Mouse (Mus musculus) embryonic facial prominence, embryonic 10.5 days (tissue): Measurements from ENCODE around the gene Prkce. TPM values are rescaled to one million over a fixed set of nuclear protein-coding genes. Genes with fewer than 3 reads are reported as not detected.

Source experiments
- DNase-seq: peaks from one replicate; pipeline ENCODE4 v3.0.0-alpha.2; 2017; ENCODE audit warnings: low spot score
- H3K27ac ChIP-seq: fragments of 300-500 bp; sonication (generic); replicated peaks from 2 replicates; pipeline ENCODE4 v1.5.1; 2016; ENCODE audit warnings: mild to moderate bottlenecking
- H3K27me3 ChIP-seq: fragments of 300-500 bp; sonication (generic); replicated peaks from 2 replicates; pipeline ENCODE4 v1.6.1; 2016; ENCODE audit warnings: low read depth, mild to moderate bottlenecking; ENCODE audit not compliant: poor library complexity, severe bottlenecking
- H3K36me3 ChIP-seq: fragments of 300-500 bp; sonication (generic); replicated peaks from 2 replicates; pipeline ENCODE4 v1.6.1; 2016; ENCODE audit warnings: mild to moderate bottlenecking, moderate library complexity
- H3K4me1 ChIP-seq: fragments of 300-500 bp; sonication (generic); 2 replicates; pipeline ENCODE4 v1.6.1; 2016
- H3K4me3 ChIP-seq: fragments of 300-500 bp; sonication (generic); 2 replicates; pipeline ENCODE4 v1.5.1; 2016; ENCODE audit warnings: mild to moderate bottlenecking, moderate library complexity
- H3K9me3 ChIP-seq: fragments of 300-500 bp; sonication (generic); 2 replicates; pipeline ENCODE4 v1.6.1; 2016; ENCODE audit warnings: mild to moderate bottlenecking
- WGBS: fragments of 180-500 bp; shearing (Covaris S2); methylation state at CpG from one replicate; pipeline ENCODE4 v1.1.7; 2016; 5-methylcytosine and 5-hydroxymethylcytosine counted together
- polyA plus RNA-seq: library from polyadenylated mRNA; unstranded; fragments of >200 nt; fragmentation: Nextera tagmentation; extraction: Ambion mirVana; gene quantifications from 2 replicates; pipeline ENCODE4 v1.2.1, GENCODE M21; 2016

Prkce gene
- polyA plus RNA-seq, 1 experiment from 2014 or later = 4.2 TPM

DNA sequence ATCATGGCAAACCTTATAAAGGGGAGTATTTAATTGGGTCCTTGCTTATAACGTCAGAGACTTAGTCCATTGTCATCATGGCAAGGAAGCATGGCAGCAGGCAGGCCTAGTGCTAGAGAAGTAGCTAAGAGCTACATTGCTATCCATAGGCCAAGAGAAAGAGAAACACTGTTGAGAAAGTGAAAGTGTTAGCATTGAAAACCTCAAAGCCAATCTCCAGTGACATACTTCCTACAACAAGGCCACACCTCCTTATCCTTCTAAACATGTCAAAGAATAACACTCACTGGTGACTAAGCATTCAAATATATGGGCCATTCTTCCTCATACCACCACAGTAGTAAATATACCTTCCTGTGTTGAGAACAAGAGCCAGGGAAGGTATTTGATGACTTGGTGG is 20.2 kb downstream of the Prkce start:
- Histone ChIP-seq H3K27me3 (no peaks in the 10 kb centered on the region), H3K27ac (no peak overlapping the region), H3K36me3 (no peaks in the 10 kb centered on the region), H3K4me1 (peaks cover 16% of the 10 kb centered on the region), H3K4me3 (no peak overlapping the region), H3K9me3 (no peaks in the 10 kb centered on the region)
- 83% methylated on average over 1 of the region's 1 CpGs for WGBS
- no peak for DNase-seq

DNA sequence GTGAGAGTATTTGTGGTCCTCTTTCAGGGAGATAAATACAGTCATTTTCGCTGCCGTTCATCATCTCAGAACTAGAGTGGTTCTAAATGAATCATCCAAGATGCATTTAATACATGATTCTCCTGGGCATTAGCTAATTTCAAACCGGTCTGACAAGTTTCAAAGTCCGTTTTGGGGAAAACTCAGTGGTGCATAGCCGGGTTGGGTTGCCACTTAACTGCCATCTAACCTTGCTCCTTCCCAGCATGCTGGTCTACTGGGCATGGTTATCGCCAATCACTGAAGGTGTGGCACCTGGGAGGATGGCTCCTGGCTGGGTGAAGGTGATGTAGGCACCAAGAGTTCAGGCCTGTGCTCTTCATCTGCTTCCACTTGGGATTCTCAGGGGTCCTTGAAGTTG is 26.4 kb downstream of the Prkce start:
- H3K4me3 ChIP-seq = no peak overlapping the region
- no peaks in the 10 kb centered on the region for H3K9me3 ChIP-seq
- no peak overlapping the region for H3K27ac ChIP-seq
- no peaks in the 10 kb centered on the region for H3K36me3 ChIP-seq
- no peaks in the 10 kb centered on the region for H3K27me3 ChIP-seq
- 89% methylated on average over 6 of the region's 6 CpGs for WGBS
- peaks cover 13% of the 10 kb centered on the region; the same call in 1 of the 2 replicates for H3K4me1 ChIP-seq
- DNase-seq = no peak

GRCm38 (mm10) chr17:86194921-86195320 is 27.3 kb downstream of the Prkce start:
- no peaks in the 10 kb centered on the region for H3K9me3 ChIP-seq
- H3K4me3 ChIP-seq = no peak overlapping the region
- no peak for DNase-seq
- WGBS = 78% methylated on average over 8 of the region's 8 CpGs
- H3K27ac ChIP-seq = no peak overlapping the region
- peaks cover 13% of the 10 kb centered on the region; the same call in 1 of the 2 replicates for H3K4me1 ChIP-seq
- H3K36me3 ChIP-seq = no peaks in the 10 kb centered on the region
- H3K27me3 ChIP-seq = no peaks in the 10 kb centered on the region

DNA sequence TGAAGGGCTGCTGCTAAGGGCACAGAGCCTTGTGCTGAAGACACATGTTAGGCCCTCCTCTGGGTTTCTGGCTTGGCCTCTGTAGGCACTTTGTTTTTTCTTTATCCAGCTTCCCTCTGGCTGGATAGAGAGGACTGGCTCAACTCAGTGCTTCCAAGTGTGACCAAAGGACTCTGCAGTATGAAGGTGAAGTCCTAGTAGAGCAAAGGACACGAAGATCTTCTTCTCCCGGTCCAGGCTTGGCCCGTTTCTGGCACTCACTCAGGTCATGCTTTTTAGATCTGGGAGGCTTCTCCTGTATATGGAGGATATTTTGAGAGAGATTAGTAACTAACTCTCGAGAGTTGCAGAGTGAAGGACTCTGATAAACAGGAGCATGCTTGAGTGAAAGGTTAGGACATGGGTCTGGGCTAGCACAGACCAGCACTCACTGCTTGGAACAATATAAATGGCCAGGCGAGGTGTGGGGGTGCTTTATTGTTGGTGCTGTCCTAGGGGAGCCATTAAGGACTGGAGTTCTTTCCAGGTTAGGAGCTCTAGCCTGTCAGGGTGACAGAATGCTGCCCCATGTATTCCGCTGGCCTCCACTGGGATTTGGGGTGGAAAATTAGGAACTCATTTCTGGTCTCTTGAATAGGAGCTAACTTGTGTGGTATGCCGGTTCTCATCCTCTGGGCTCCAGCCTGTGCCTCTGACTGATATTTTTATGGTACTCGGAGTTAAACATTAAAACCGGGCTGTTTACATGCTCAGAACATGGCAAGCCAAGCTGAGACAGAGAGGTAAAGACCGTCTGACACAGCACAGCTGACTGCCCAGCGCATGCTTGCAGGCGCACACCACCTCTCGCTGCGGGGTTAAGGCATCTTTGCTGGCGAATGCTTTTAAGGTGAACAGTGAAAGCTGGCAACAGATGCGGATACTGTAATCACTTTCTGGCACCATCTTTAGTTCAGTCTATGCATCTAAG is 31.2 kb downstream of the Prkce start:
- Histone ChIP-seq H3K9me3 (no peaks in the 10 kb centered on the region), H3K36me3 (no peaks in the 10 kb centered on the region), H3K27me3 (no peaks in the 10 kb centered on the region), H3K4me1 (peaks cover 13% of the 10 kb centered on the region; the same call in 1 of the 2 replicates), H3K4me3 (no peak overlapping the region), H3K27ac (no peak overlapping the region)
- no peak for DNase-seq
- 88% methylated on average over 16 of the region's 16 CpGs for WGBS

- Histone ChIP-seq H3K4me3 (no peak overlapping the region), H3K4me1 (peaks cover 10% of the 10 kb centered on the region; the same call in 1 of the 2 replicates), H3K9me3 (no peaks in the 10 kb centered on the region), H3K27me3 (no peaks in the 10 kb centered on the region), H3K36me3 (no peaks in the 10 kb centered on the region), H3K27ac (no peak overlapping the region)
- 89% methylated on average over 7 of the region's 7 CpGs for WGBS
- DNase-seq = no peak
Measured at GRCm38 (mm10) chr17:86201981-86202380, 34.4 kb downstream of the Prkce start.

GRCm38 (mm10) chr17:86202972-86203371 is 35.4 kb downstream of the Prkce start:
- no peaks in the 10 kb centered on the region for H3K9me3 ChIP-seq
- DNase-seq = no peak
- H3K27ac ChIP-seq = no peak overlapping the region
- H3K27me3 ChIP-seq = no peaks in the 10 kb centered on the region
- H3K4me3 ChIP-seq = no peak overlapping the region
- WGBS = 94% methylated on average over 6 of the region's 6 CpGs
- H3K4me1 ChIP-seq = peaks cover 10% of the 10 kb centered on the region; the same call in 1 of the 2 replicates
- H3K36me3 ChIP-seq = no peaks in the 10 kb centered on the region

- Histone ChIP-seq H3K4me3 (no peak overlapping the region), H3K36me3 (no peaks in the 10 kb centered on the region), H3K27me3 (no peaks in the 10 kb centered on the region), H3K4me1 (peaks cover 10% of the 10 kb centered on the region; the same call in 1 of the 2 replicates), H3K9me3 (no peaks in the 10 kb centered on the region), H3K27ac (no peak overlapping the region)
- no peak for DNase-seq
- 70% methylated on average over 20 of the region's 20 CpGs for WGBS
Measured at GRCm38 (mm10) chr17:86203531-86204450, 36.2 kb downstream of the Prkce start.

- no peak overlapping the region for H3K4me3 ChIP-seq
- H3K27ac ChIP-seq = no peak overlapping the region
- 90% methylated on average over 8 of the region's 8 CpGs for WGBS
- DNase-seq = no peak
- H3K9me3 ChIP-seq = no peaks in the 10 kb centered on the region
- H3K4me1 ChIP-seq = peaks cover 10% of the 10 kb centered on the region; the same call in 1 of the 2 replicates
- no peaks in the 10 kb centered on the region for H3K36me3 ChIP-seq
- H3K27me3 ChIP-seq = no peaks in the 10 kb centered on the region
Measured at GRCm38 (mm10) chr17:86206289-86206688, 38.7 kb downstream of the Prkce start.

GRCm38 (mm10) chr17:86208057-86208820 is 40.7 kb downstream of the Prkce start:
- WGBS = 87% methylated on average over 17 of the region's 17 CpGs

DNA sequence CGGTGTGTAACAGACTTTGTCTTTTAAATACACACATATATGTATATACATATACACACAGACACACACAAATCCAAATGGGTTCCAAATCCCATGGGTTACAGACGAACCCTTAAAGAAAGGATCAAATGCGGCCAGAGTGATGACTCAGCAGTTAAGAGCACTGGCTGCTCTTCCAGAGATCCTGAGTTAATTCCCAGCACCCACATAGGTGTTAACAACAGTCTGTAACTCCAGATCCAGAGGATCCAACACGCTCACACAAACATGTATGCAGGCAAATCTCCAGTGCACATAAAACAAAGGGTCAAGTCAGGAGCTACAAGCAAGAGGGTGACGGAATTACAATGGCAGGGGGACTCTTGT is 41.2 kb downstream of the Prkce start:
- no peaks in the 10 kb centered on the region for H3K36me3 ChIP-seq
- 89% methylated on average over 5 of the region's 5 CpGs for WGBS
- H3K4me1 ChIP-seq = peaks cover 10% of the 10 kb centered on the region; the same call in 1 of the 2 replicates
- DNase-seq = no peak
- H3K27me3 ChIP-seq = no peaks in the 10 kb centered on the region
- H3K27ac ChIP-seq = no peak overlapping the region
- H3K9me3 ChIP-seq = no peaks in the 10 kb centered on the region
- no peak overlapping the region for H3K4me3 ChIP-seq

More at GRCm38 (mm10) chr17:86208057-86208820, 40.7 kb downstream of the Prkce start:
- Histone ChIP-seq H3K4me1 (peaks cover 10% of the 10 kb centered on the region; the same call in 1 of the 2 replicates), H3K36me3 (no peaks in the 10 kb centered on the region), H3K27me3 (no peaks in the 10 kb centered on the region), H3K4me3 (no peak overlapping the region), H3K9me3 (no peaks in the 10 kb centered on the region), H3K27ac (no peak overlapping the region)
- no peak for DNase-seq

DNA sequence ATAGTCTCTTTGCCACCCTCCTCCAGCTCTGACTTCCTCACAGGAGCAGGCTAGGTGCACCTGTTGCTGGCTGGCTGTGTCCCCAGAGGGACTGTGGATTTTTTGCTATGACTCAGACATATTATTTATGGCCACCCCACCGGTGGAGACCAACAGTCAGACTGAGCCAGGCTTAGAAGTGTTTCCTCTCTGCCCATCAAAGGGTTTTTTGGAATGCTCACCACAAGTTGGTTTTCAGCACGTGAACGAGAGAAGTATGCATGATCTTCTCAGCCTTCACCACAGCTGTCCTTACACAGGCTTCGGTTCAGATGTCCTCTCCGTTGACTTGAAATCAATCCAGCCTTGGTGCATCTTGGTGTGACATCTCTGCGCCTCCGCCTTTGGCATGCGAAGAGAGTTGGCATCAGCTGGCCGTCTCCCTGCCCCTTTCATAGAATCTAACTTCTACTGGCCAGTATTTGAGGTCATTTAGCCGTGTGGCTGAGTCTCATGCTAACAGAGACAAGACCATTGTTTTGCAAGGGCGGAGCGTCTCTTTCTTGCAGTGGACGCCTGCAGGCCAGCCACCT is 42.2 kb downstream of the Prkce start:
- no peaks in the 10 kb centered on the region for H3K36me3 ChIP-seq
- H3K27me3 ChIP-seq = no peaks in the 10 kb centered on the region
- whole genome bisulfite sequencing = 87% methylated on average over 13 of the region's 13 CpGs
- H3K9me3 ChIP-seq = no peaks in the 10 kb centered on the region
- peaks cover 10% of the 10 kb centered on the region; the same call in 1 of the 2 replicates for H3K4me1 ChIP-seq
- no peak for DNase-seq
- no peak overlapping the region for H3K4me3 ChIP-seq
- no peak overlapping the region for H3K27ac ChIP-seq
